Mouse (Mus musculus) adrenal gland, postnatal 36 days (tissue): ENCODE data around the gene Nprl3. TPM values are rescaled to one million over a fixed set of nuclear protein-coding genes. Genes with fewer than 3 reads are reported as not detected.
"Not testable (repeated sequence)": the region's sequence is repeated elsewhere in the genome, so short reads cannot be mapped to it uniquely, and the experiment has no call there.

Experiments
- DNase-seq, 2 experiments: peaks; one replicate each; pipeline ENCODE4 v3.0.0; 2021; ENCODE audit warnings: mixed read lengths in 1 of 2
- long read RNA-seq, 2 experiments: library from polyadenylated mRNA; stranded (forward); transcript quantifications; one replicate each; pipeline ENCODE4 v2.0.0; 2021; ENCODE audit warnings: borderline sequencing depth in 2 of 2
- total RNA-seq, 2 experiments: library from RNA; stranded (reverse); gene quantifications; 2 replicates each; pipeline ENCODE4 v1.2.3; 2021

Gene Nprl3
- total RNA-seq, result 10 to 100 TPM; 62.9 to 65.2 TPM
- long read RNA-seq, experiment 1, transcript Nprl3-201 (13 exons, 2,865 nt), result major isoform, 13 of 44 reads
- long read RNA-seq, experiment 1, partial matches to known transcripts, result 9 of 44 reads
- long read RNA-seq, experiment 1, other reads (novel, unspliced or antisense), result 20 of 44 reads
- long read RNA-seq, experiment 2, transcript Nprl3-201 (13 exons, 2,865 nt), result major isoform, 10 of 30 reads
- long read RNA-seq, experiment 2, partial matches to known transcripts, result 1 of 30 reads
- long read RNA-seq, experiment 2, other reads (novel, unspliced or antisense), result 19 of 30 reads

- DNase-seq, result peak; percentile 98 to 99
Observed at GRCm38 (mm10) chr11:32267188-32267884, at the start of gene Nprl3. Nprl3 (minus strand) TSS chr11:32267707.

GRCm38 (mm10) chr11:32316009-32316408, 48.5 kb upstream of the Nprl3 start:
- DNase-seq, result no peak

- no peak for DNase-seq
Observed at GRCm38 (mm10) chr11:32309928-32310327, 42.4 kb upstream of the Nprl3 start.

- no peak for DNase-seq
Observed at GRCm38 (mm10) chr11:32309446-32309845, 41.9 kb upstream of the Nprl3 start.

GRCm38 (mm10) chr11:32307006-32307405, 39.5 kb upstream of the Nprl3 start:
- no peak for DNase-seq

GRCm38 (mm10) chr11:32303455-32303854, 35.9 kb upstream of the Nprl3 start:
- DNase-seq, result no peak

- no peak for DNase-seq
Observed at GRCm38 (mm10) chr11:32302824-32303419, 35.4 kb upstream of the Nprl3 start.

- DNase-seq, result no peak
Observed at GRCm38 (mm10) chr11:32301506-32301905, 34.0 kb upstream of the Nprl3 start.

DNA sequence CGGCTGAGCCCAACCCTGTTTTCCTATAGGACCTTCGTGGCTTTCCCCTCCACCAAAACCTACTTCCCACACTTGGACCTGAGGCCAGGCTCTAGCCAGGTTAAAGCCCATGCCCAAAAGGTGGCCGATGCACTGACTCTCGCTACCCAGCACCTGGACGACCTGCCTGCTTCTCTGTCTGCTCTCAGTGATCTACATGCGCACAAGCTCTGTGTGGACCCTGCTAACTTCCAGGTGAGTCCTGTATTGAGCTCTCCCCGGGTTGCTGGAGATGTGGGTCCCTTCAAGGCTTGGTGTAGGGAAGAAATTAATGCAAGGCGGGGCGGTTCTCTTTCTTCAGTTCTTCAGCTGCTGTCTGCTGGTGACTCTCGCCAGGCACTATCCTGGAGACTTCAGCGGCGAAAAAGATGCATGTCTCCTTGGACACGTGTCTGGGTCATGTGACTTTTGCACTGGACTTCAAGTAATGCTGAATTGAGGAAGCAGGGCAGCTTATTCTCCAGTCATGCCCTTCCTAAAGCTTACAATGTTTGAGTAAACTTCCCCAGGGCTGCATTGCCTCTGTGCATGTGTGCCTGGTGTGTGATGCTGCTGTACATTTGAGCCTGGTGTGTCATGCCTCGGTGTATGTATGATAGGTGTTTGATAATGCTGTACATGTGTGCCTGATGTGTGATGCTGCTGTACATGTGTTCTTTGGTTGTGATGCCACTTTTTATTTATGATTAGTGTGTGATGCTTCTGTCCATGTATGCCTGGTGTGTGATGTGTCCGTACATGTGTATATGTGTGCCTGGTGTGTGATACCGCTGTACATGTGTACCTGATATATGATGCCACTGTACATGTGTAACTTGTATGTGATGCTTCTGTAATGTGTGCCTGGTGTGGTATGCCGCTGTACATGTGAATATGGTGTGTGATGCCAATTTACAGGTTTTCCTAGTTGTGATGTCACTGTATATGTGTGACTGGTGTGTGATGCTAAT, 33.1 kb upstream of the Nprl3 start:
- DNase-seq, result no peak

DNA sequence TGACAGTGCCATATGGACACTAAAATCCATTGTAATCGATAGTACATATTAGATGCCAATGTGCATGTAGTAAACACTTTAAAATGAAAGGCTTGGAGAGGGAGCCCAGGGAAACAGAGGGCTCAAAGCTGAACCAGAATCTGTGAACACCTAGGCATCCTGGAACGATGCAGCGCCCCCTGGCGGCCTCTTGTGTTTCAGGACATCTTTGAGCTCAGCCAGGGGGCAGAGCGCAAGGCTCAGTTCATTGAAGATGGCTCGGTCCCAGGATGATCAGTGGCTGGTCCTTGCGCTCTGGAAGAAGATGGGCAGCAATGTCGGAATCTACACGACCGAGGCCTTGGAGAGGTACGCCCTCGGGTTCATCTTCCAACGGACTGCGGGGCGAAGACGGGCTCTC, 32.4 kb upstream of the Nprl3 start, which contains the start of gene Hbq1a:
Gene Hbq1a (plus strand): TSS at position 205 of the 400 bp plus-strand sequence.
- DNase-seq, result peak; percentile 59 to 71

DNA sequence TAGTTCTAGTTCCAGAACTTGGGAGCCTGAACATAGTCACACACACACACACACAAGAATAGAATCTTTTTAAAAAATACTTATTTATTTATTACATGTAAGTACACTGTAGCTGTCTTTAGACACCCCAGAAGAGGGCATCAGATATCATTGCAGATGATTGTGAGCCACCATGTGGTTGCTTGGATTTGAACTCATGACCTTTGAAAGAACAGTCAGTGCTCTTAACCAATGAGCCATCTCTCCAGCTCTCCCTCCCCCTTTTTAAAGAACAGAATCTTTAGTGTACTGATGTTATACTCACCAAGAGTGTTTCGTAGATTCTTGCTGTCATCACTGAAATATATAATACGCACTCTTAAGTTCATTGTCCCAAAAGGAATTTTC, 31.0 kb upstream of the Nprl3 start:
- no peak for DNase-seq

- DNase-seq, result no peak
Observed at GRCm38 (mm10) chr11:32297866-32298531, 30.5 kb upstream of the Nprl3 start.

DNA sequence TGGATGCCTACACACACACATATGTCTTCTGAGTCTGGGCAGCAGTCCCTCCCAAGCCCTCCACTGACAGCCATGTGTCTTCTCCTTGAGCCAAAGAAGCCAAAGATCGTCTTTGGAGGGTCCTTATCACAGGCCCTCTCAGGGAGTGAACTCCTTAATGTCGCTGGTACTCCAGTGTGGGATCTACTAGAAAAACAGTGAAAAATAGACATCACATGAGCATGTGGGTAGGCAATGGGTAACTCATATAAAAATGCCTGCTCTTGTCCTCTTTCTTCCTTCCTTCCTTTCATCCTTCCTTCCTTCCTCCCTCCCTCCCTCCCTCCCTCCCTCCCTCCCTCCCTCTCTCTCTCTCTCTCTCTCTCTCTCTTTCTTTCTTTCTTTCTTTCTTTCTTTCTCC, 29.9 kb upstream of the Nprl3 start:
- DNase-seq, result not testable (repeated sequence)

DNA sequence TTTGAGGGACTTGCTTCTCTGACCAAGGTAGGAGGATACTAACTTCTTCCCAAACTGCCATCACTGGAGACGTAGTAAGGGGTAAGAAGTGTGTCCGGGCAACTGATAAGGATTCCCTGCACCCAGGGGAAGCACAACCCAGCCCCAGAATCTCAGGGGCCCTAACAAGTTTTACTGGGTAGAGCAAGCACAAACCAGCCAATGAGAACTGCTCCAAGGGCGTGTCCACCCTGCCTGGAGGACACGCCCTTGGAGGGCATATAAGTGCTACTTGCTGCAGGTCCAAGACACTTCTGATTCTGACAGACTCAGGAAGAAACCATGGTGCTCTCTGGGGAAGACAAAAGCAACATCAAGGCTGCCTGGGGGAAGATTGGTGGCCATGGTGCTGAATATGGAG, 28.7 kb upstream of the Nprl3 start, which contains the start of gene Hba-a2:
Gene Hba-a2 (plus strand): TSS at position 287 of the 400 bp plus-strand sequence.
- DNase-seq, result not testable (repeated sequence)

GRCm38 (mm10) chr11:32293479-32293878, 26.0 kb upstream of the Nprl3 start:
- not testable (repeated sequence) for DNase-seq

- DNase-seq, result not testable (repeated sequence)
Observed at GRCm38 (mm10) chr11:32292819-32293218, 25.3 kb upstream of the Nprl3 start.

- DNase-seq, result no peak
Observed at GRCm38 (mm10) chr11:32287493-32287825, 20.0 kb upstream of the Nprl3 start.

- DNase-seq, result peak; percentile 81 to 84
Observed at GRCm38 (mm10) chr11:32286695-32287492, 19.4 kb upstream of the Nprl3 start, which contains the start of gene Hbq1b. Hbq1b (plus strand) TSS chr11:32286965.

GRCm38 (mm10) chr11:32285887-32286286, 18.4 kb upstream of the Nprl3 start:
- DNase-seq, result not testable (repeated sequence)

- DNase-seq, result no peak
Observed at GRCm38 (mm10) chr11:32285031-32285775, 17.7 kb upstream of the Nprl3 start.
